ENCODE assay signal across 30 mouse cellular contexts in genomic region chr1:162155546-162155945, GRCm38 (mm10).
"Had no signal": no experiment of that assay in that cellular context is flagged by ENCODE, and none has a peak within 500 bp of the region (broad histone marks: within the 10 kb centered on the region; RNA-seq: fewer than 3 reads in every experiment).

No protein-coding gene starts in this region.

- H3K9me3 ChIP-seq: limb, embryonic 12.5 days; limb, embryonic 13.5 days; liver, embryonic 12.5 days; liver, embryonic 13.5 days; liver, embryonic 15.5 days; lung, embryonic 15.5 days; megakaryocyte, embryonic 14.5 days; midbrain, embryonic 10.5 days; midbrain, embryonic 12.5 days; midbrain, embryonic 13.5 days; neural tube, embryonic 12.5 days; neural tube, embryonic 13.5 days had no signal

- H3K27ac ChIP-seq: left cerebral cortex, adult 2 months; limb, embryonic 12.5 days; liver, embryonic 12.5 days; liver, embryonic 13.5 days; liver, embryonic 14.5 days; liver, embryonic 15.5 days; lung, embryonic 15.5 days; macrophage; midbrain, embryonic 10.5 days; midbrain, embryonic 12.5 days; midbrain, embryonic 13.5 days; neural tube, embryonic 12.5 days; neural tube, embryonic 13.5 days had no signal

- H3K4me1 ChIP-seq: liver, embryonic 15.5 days; megakaryocyte, embryonic 14.5 days; midbrain, embryonic 12.5 days; midbrain, embryonic 13.5 days; neural tube, embryonic 12.5 days; neural tube, embryonic 13.5 days had no signal

- ATAC-seq: liver, embryonic 12.5 days; liver, postnatal 0 days; lung, postnatal 0 days; midbrain, embryonic 13.5 days; midbrain, embryonic 16.5 days had no signal

- DNase-seq: left cerebral cortex, postnatal 4 days; liver; liver, embryonic 13.5 days; liver, postnatal 0 days; lung, adult 18-20 months; lung, adult 2 months; lung, embryonic 14.5 days; lung, postnatal 10 days; lung, postnatal 14 days; lung, postnatal 36 days; lung, postnatal 4 days; midbrain, embryonic 14.5 days had no signal

- H3K9ac ChIP-seq: limb, embryonic 12.5 days; limb, embryonic 13.5 days; liver, embryonic 12.5 days; liver, embryonic 13.5 days; liver, embryonic 14.5 days; liver, embryonic 15.5 days; liver, postnatal 0 days; lung, embryonic 14.5 days; lung, embryonic 15.5 days; midbrain, embryonic 12.5 days; midbrain, embryonic 13.5 days; neural tube, embryonic 12.5 days; neural tube, embryonic 13.5 days had no signal

- H3K4me2 ChIP-seq: limb, embryonic 12.5 days; limb, embryonic 13.5 days; liver, embryonic 11.5 days; liver, embryonic 12.5 days; liver, embryonic 13.5 days; liver, embryonic 15.5 days; lung, embryonic 14.5 days; lung, embryonic 15.5 days; midbrain, embryonic 12.5 days; midbrain, embryonic 13.5 days; neural tube, embryonic 12.5 days; neural tube, embryonic 13.5 days had no signal

- H3K36me3 ChIP-seq: limb, embryonic 12.5 days; limb, embryonic 13.5 days; liver, embryonic 12.5 days; liver, embryonic 13.5 days; liver, embryonic 15.5 days; lung, embryonic 15.5 days; midbrain, embryonic 10.5 days; midbrain, embryonic 12.5 days; midbrain, embryonic 13.5 days; neural tube, embryonic 12.5 days; neural tube, embryonic 13.5 days had no signal

- H3K27me3 ChIP-seq: limb, embryonic 12.5 days; limb, embryonic 13.5 days; liver, embryonic 12.5 days; liver, embryonic 13.5 days; liver, embryonic 15.5 days; lung, embryonic 15.5 days; megakaryocyte, embryonic 14.5 days; midbrain, embryonic 12.5 days; midbrain, embryonic 13.5 days; neural tube, embryonic 12.5 days; neural tube, embryonic 13.5 days had no signal

- H3K4me3 ChIP-seq: left cerebral cortex, adult 2 months; limb, embryonic 12.5 days; limb, embryonic 13.5 days; liver, embryonic 12.5 days; liver, embryonic 13.5 days; liver, embryonic 15.5 days; lung, embryonic 15.5 days; megakaryocyte, embryonic 14.5 days; midbrain, embryonic 10.5 days; midbrain, embryonic 12.5 days; midbrain, embryonic 13.5 days; myocyte; neural tube, embryonic 12.5 days; neural tube, embryonic 13.5 days had no signal
